Mouse (Mus musculus): ENCODE measurements around the gene Cryga.

DNA sequence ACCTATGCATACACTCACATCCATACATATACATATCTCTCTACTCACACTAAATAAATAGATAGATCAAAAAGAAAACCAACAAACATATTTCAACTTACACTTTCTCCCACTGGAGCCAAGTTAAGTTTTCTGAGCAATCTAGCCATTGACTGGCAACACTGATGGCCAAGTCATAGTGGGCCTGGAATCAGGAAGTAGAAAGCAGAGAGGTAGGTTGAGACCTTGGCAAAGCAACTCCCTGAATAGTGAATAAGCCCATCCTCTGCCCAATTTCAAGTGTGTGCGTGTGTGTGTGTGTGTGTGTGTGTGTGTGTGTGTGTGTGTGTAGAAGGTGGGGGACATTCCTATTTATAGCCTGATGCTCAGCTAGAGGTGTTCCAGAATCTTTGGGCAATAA, 16.3 kb upstream of the Cryga start, which contains the start of gene Gm28845:
- TF ChIP-seq EP300 (IDR thresholded peaks at IDR 0.05; ENCODE audit: insufficient read depth, low read depth, low read length) (no peak), CTCF (IDR thresholded peaks at IDR 0.05) (no peak)

Measured in heart, adult 2 months (tissue).